Mouse (Mus musculus): ENCODE data around the gene Senp7. TPM values are rescaled to one million over a fixed set of nuclear protein-coding genes. Genes with fewer than 3 reads are reported as not detected.

Senp7 gene
- 35.8 TPM for polyA plus RNA-seq (2017; shearing (Covaris generic))

DNA sequence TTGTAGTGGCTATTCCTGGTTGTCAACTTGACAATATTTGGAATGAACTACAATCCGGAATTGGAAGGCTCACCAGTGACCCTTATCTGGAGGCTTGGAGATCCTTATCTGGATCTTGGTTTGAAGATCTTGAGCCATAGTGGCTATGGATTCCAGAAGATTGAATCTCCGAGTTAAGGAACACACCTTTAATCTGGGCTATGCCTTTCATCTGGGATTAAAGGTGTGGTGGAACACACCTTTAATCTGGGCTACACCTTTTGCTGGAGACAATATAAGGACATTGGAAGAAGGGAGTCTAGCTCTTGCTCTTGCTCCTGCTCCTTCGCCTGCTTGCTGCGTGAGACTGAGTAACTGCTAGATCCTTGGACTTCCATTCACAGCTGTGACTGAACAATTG, at the start of gene Senp7:
Gene Senp7, plus strand, starts transcription at position 301 of the 400 bp plus-strand sequence.

DNA sequence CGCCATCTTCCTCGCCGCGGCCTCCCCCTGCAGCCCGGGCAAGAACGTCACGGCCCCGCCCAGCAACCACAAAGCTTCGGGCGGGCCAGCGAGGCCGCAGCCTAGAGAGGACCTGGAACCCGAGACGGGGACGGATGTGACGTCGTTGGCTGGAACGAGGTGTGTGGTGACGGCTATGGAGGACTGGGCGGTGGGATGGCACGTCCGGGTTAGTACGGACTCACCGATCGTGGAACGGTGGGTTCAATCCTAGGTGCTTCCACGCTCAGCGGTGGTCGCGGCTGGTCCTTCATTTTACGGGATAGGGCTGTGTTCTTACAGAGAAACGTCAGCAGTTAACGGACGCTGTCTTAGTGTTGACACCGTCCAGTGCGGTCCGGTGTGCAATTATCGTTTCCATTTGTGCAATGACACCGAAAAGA, 18.5 kb upstream of the Senp7 start, which contains the start of gene Pcnp:
Gene Pcnp, minus strand, starts transcription at position 79 of the 422 bp plus-strand sequence.

DNA sequence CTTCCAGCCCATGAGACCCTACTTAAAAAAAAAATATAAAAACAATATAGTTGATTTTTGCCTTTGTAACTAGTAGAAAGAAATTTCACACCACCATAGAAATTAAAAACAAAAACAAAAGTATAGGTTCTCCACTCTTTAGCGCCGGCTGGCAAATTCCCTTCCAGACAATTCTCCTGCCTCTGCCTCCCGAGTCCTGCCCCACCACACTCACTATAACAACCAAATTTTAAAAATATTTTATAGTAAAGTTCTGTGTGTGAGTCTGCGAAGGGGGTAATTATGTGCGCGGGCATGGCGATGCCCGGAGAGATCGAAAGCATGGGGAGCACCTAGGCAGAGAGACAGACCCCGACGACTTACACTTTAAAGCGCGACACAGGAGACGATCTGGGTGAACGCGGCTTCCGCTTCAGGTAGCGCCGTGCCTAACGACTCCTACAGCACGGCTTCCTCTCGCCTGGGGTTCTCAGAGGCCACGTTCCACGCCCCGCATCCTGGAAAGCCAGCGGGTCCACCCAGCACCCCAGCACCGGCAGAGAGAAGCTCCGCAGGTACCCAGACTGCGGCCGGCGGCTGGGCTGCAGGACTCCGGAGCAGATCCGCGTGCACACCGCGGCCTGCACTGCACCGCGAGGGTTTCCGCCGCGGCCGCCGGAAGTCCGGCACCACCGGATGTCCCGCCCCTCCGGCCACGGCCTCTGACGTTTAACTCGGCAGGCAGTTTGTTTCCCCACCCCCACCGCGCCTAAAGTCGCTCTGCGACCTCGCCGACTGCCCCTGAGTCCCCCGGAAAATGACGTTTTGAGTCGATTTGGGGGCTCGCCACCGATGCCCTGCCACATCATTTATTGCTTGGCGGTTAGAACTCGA, 10.8 kb upstream of the Senp7 start, which contains the start of gene Trmt10c:
Gene Trmt10c, minus strand, starts transcription at position 682 of the 873 bp plus-strand sequence.

DNA sequence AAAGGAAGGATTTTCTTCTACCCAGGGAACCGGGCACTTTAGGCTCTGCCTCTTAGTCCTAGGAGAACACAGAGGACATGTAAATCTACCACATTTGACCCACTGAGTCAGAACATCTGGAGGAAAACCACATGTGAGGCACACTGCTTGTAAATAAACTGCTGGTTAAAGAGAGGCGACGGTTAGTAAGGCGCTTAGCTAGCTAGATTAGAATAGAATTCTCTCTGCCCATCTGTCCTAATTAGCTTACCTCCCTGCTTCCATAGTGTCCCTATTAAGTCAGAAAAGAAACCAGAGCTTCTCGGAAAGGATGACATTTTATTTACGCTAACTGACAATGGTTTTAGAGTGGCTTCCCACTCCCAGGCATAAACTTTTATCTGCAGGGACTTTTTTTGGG, 155.9 kb downstream of the Senp7 start, which contains the start of gene Impg2:
Gene Impg2, plus strand, starts transcription at position 263 of the 400 bp plus-strand sequence.

Other genes starting within 250 kb of the Senp7 start
- 958 TPM for gene Nfkbiz, start 209.4 kb upstream of the Senp7 start, polyA plus RNA-seq (2017; shearing (Covaris generic))
- gene Nxpe3, start 153.1 kb upstream of the Senp7 start, polyA plus RNA-seq (2017; shearing (Covaris generic)): 7.8 TPM
- gene Cep97, start 113.5 kb upstream of the Senp7 start, polyA plus RNA-seq (2017; shearing (Covaris generic)): 29.3 TPM
- gene Rpl24, start 82.1 kb upstream of the Senp7 start, polyA plus RNA-seq (2017; shearing (Covaris generic)): 560 TPM
- 82.7 TPM for gene Zbtb11, start 74.5 kb upstream of the Senp7 start, polyA plus RNA-seq (2017; shearing (Covaris generic))
- 108 TPM for gene Pcnp, start 18.6 kb upstream of the Senp7 start, polyA plus RNA-seq (2017; shearing (Covaris generic))
- gene Trmt10c, start 10.5 kb upstream of the Senp7 start, polyA plus RNA-seq (2017; shearing (Covaris generic)): 29.9 TPM
- 0.56 TPM for gene Impg2, start 156.0 kb downstream of the Senp7 start, polyA plus RNA-seq (2017; shearing (Covaris generic))